Mouse (Mus musculus) lung, embryonic 14.5 days (tissue): Measurements from ENCODE around the gene Vps33a. TPM values are rescaled to one million over a fixed set of nuclear protein-coding genes. Genes with fewer than 3 reads are reported as not detected.

ENCODE experiments used
- ATAC-seq: fragments of 200-750 bp; cut with Nextera tagmentation; 2 replicates; pipeline ENCODE4 v1.8.0; 2017; ENCODE audit warnings: mild to moderate bottlenecking, moderate TSS enrichment, moderate library complexity; ENCODE audit not compliant: insufficient read depth
- DNase-seq: peaks from one replicate; pipeline ENCODE4 v3.0.0-alpha.2; 2015
- H3K27ac ChIP-seq: fragments of 300-500 bp; sonication (generic); 2 replicates; pipeline ENCODE4 v1.5.1; 2014; ENCODE audit warnings: low read depth, mild to moderate bottlenecking, moderate library complexity
- H3K27me3 ChIP-seq: fragments of 300-500 bp; sonication (generic); 2 replicates; pipeline ENCODE4 v1.6.1; 2014; ENCODE audit warnings: low read length, control low read depth; ENCODE audit not compliant: insufficient read depth
- H3K36me3 ChIP-seq: fragments of 300-500 bp; sonication (generic); 2 replicates; pipeline ENCODE4 v1.6.1; 2014; ENCODE audit warnings: control low read depth; ENCODE audit not compliant: insufficient read depth
- H3K4me1 ChIP-seq: fragments of 300-500 bp; sonication (generic); 2 replicates; pipeline ENCODE4 v1.6.1; 2014; ENCODE audit warnings: antibody characterized with exemption, control low read depth; ENCODE audit not compliant: insufficient read depth
- H3K4me2 ChIP-seq: fragments of 300-500 bp; sonication (generic); 2 replicates; pipeline ENCODE4 v1.6.1; 2014; ENCODE audit warnings: mild to moderate bottlenecking
- H3K4me3 ChIP-seq: fragments of 300-500 bp; sonication (generic); 2 replicates; pipeline ENCODE4 v1.5.1; 2014; ENCODE audit warnings: low read depth, low read length
- H3K9ac ChIP-seq: fragments of 300-500 bp; sonication (generic); 2 replicates; pipeline ENCODE4 v1.6.1; 2014
- H3K9me3 ChIP-seq: fragments of 300-500 bp; sonication (generic); 2 replicates; pipeline ENCODE4 v1.6.1; 2016; ENCODE audit warnings: low read depth, low read length, control low read depth
- CTCF ChIP-seq: IDR thresholded peaks from 2 replicates; pipeline ENCODE4 v1.5.1; 2016; ENCODE audit warnings: antibody characterized with exemption, low read depth
- WGBS: fragments of 180-500 bp; shearing (Covaris S2); extraction: QIAGEN DNeasy Blood & Tissue Kit; methylation state at CpG from one replicate; pipeline ENCODE4 v1.1.7; 2014; 5-methylcytosine and 5-hydroxymethylcytosine counted together
- polyA plus RNA-seq: library from polyadenylated mRNA; unstranded; fragments of >200 nt; fragmentation: Nextera tagmentation; extraction: Ambion mirVana; gene quantifications from 2 replicates; pipeline ENCODE4 v1.2.1, GENCODE M21; 2014

Vps33a gene
- polyA plus RNA-seq, 1 experiment from 2014 or later: 27.8 TPM

GRCm38 (mm10) chr5:123525916-123526495, 46.8 kb downstream of the Vps33a start:
- WGBS: 88% methylated on average over 9 of the region's 9 CpGs
- Histone ChIP-seq H3K36me3 (peaks cover 28% of the 10 kb centered on the region; the same call in 1 of the 2 replicates), H3K4me2 (no peak overlapping the region), H3K9me3 (no peaks in the 10 kb centered on the region), H3K4me1 (peaks cover 8% of the 10 kb centered on the region; the same call in 1 of the 2 replicates), H3K27ac (no peak overlapping the region), H3K9ac (no peak overlapping the region), H3K27me3 (no peaks in the 10 kb centered on the region), H3K4me3 (no peak overlapping the region)
- ATAC-seq: no peak
- DNase-seq: no peak
- no peak for TF ChIP-seq CTCF

DNA sequence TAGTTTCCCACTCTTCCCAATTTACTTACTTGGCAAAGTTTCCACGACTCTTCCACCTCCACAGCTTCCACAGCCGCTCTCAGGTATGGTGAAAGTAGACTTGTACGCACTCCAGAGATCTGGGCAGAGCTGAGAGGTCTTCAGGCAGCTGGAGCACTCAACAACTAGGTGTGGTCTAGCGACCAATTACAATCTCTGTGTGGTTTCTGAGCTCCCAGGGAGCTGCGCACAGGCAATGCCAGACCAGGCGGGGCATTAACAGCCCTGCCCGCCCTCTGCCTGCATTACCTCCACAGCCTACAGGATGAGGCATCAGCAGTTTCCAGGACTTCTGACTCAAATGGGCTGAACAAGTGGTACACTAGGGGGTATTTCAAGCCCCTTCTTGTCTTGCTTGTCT, 47.6 kb downstream of the Vps33a start, which contains the start of gene Gm49027:
TSS of gene Gm49027 (minus strand) at position 208 of the 400 bp plus-strand sequence.
- DNase-seq: no peak
- 81% methylated on average over 7 of the region's 7 CpGs for WGBS

GRCm38 (mm10) chr5:123524393-123524750, 48.5 kb downstream of the Vps33a start:
- H3K4me3 ChIP-seq: peak overlapping the region; percentile 94
- peak overlapping the region; percentile 94 for H3K4me2 ChIP-seq
- peaks cover 20% of the 10 kb centered on the region; the same call in 1 of the 2 replicates for H3K36me3 ChIP-seq
- H3K4me1 ChIP-seq: peaks cover 8% of the 10 kb centered on the region; the same call in 1 of the 2 replicates
- no peaks in the 10 kb centered on the region for H3K9me3 ChIP-seq
- ATAC-seq: peak; percentile 97
- H3K27ac ChIP-seq: no peak overlapping the region
- H3K27me3 ChIP-seq: no peaks in the 10 kb centered on the region
- peak overlapping the region; percentile 13; the same call in 1 of the 2 replicates for H3K9ac ChIP-seq
- peak; percentile 43 for TF ChIP-seq CTCF
- DNase-seq: peak; percentile 92
- WGBS: under 1% methylated on average over 27 of the region's 27 CpGs

More for the DNA sequence above, 47.6 kb downstream of the Vps33a start, which contains the start of gene Gm49027:
- Histone ChIP-seq H3K4me3 (peak within 1 kb of the TSS; percentile 94), H3K27me3 (no peaks in the 10 kb centered on the region), H3K4me1 (peaks cover 8% of the 10 kb centered on the region; the same call in 1 of the 2 replicates), H3K9ac (peak within 1 kb of the TSS; percentile 13; the same call in 1 of the 2 replicates), H3K27ac (no peak within 1 kb of the TSS), H3K4me2 (peak within 1 kb of the TSS; percentile 94), H3K36me3 (peaks cover 21% of the 10 kb centered on the region; the same call in 1 of the 2 replicates), H3K9me3 (no peaks in the 10 kb centered on the region)
- no peak for TF ChIP-seq CTCF
- no peak for ATAC-seq

DNA sequence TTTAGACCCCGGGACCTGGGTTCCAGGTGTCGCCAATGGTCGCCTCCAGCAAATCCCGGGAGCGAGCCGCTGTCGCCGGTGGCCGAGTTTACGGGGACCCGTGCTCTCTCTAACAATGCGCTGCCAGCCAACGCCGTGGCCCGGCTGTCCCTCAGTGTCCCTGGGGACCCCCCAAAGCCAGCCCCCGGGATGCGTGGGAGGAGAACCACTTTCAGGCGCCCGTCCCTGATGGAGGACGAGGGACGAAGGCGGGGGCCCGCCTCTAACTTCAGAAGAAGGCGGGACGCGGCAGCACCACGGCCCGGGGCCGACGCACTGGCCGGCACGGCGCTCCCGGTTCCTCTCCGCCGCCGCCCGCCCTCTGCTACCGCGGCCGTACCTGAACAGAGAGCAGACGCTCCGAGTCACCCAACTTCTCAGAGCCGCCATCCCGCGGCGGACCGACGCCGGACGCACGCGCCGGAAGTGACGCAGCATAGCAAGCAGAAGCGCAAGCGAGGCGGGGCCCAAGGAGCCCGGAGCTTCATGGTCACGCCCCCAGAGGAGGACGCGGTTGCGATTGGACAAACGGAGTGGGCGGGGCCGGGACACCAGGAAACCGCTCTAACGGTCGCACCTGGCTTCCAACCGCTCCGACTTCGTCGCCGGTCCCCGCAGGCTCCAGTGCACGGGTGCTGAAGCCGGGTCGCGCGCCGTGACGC, 49.0 kb downstream of the Vps33a start, which contains the start of gene Diablo:
TSS of gene Diablo (minus strand) at position 485 of the 701 bp plus-strand sequence.
- WGBS: under 1% methylated on average over 82 of the region's 82 CpGs
- TF ChIP-seq CTCF: no peak
- H3K27ac ChIP-seq: peak within 1 kb of the TSS; percentile 8; the same call in 1 of the 2 replicates

DNA sequence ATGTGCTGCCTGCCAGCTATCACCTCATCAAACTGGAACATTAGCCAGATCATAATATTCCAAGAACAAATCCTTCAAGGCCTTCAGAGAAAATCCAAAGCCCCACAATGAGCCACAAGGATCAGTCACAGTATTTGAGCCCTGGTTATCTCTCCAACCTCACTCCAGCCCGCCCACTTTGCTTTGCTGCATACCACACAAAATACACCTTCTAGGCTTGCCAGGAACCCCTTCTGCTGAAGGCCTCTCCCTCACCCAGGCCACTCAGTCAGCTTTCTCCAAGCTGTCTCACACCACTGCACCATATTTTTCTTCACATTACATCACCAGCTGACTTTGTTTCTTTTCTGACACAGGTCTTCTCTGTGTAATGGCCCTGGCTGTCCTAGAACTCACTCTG, 50.7 kb downstream of the Vps33a start:
- ATAC-seq (no peak), DNase-seq (no peak)
- H3K36me3 ChIP-seq: peaks cover 29% of the 10 kb centered on the region
- no peak overlapping the region for H3K9ac ChIP-seq
- H3K27me3 ChIP-seq: no peaks in the 10 kb centered on the region
- H3K4me1 ChIP-seq: peaks cover 8% of the 10 kb centered on the region; the same call in 1 of the 2 replicates
- H3K4me3 ChIP-seq: no peak overlapping the region
- H3K4me2 ChIP-seq: no peak overlapping the region
- TF ChIP-seq CTCF: no peak
- 82% methylated on average over 1 of the region's 1 CpGs for WGBS
- no peaks in the 10 kb centered on the region for H3K9me3 ChIP-seq
- H3K27ac ChIP-seq: no peak overlapping the region

More for the DNA sequence above, 49.0 kb downstream of the Vps33a start, which contains the start of gene Diablo:
- Histone ChIP-seq H3K9me3 (no peaks in the 10 kb centered on the region), H3K27me3 (no peaks in the 10 kb centered on the region), H3K36me3 (peaks cover 20% of the 10 kb centered on the region; the same call in 1 of the 2 replicates), H3K4me2 (peak within 1 kb of the TSS; percentile 94), H3K9ac (peak within 1 kb of the TSS; percentile 81), H3K4me1 (peaks cover 8% of the 10 kb centered on the region; the same call in 1 of the 2 replicates), H3K4me3 (peak within 1 kb of the TSS; percentile 94)
- DNase-seq: peak; percentile 100
- ATAC-seq: peak; percentile 98

- Histone ChIP-seq H3K27me3 (no peaks in the 10 kb centered on the region), H3K27ac (no peak overlapping the region), H3K9ac (no peak overlapping the region), H3K9me3 (no peaks in the 10 kb centered on the region), H3K4me3 (no peak overlapping the region), H3K4me1 (peaks cover 8% of the 10 kb centered on the region; the same call in 1 of the 2 replicates), H3K4me2 (no peak overlapping the region), H3K36me3 (peaks cover 30% of the 10 kb centered on the region)
- WGBS: 83% methylated on average over 1 of the region's 1 CpGs
- no peak for TF ChIP-seq CTCF
- DNase-seq (no peak), ATAC-seq (no peak)
Measured at GRCm38 (mm10) chr5:123521621-123522020, 51.2 kb downstream of the Vps33a start.

- peaks cover 34% of the 10 kb centered on the region for H3K36me3 ChIP-seq
- no peak overlapping the region for H3K4me3 ChIP-seq
- H3K9ac ChIP-seq: no peak overlapping the region
- no peaks in the 10 kb centered on the region for H3K9me3 ChIP-seq
- peaks cover 8% of the 10 kb centered on the region; the same call in 1 of the 2 replicates for H3K4me1 ChIP-seq
- DNase-seq (no peak), ATAC-seq (no peak)
- H3K27ac ChIP-seq: no peak overlapping the region
- no peak for TF ChIP-seq CTCF
- H3K4me2 ChIP-seq: no peak overlapping the region
- WGBS: 83% methylated on average over 9 of the region's 9 CpGs
- no peaks in the 10 kb centered on the region for H3K27me3 ChIP-seq
Measured at GRCm38 (mm10) chr5:123520666-123521065, 52.2 kb downstream of the Vps33a start.
